Mouse (Mus musculus) hindbrain, embryonic 13.5 days (tissue): Measurements from ENCODE around the gene Edil3. TPM values are rescaled to one million over a fixed set of nuclear protein-coding genes. Genes with fewer than 3 reads are reported as not detected.

Experiments used
- ATAC-seq: fragments of 200-750 bp; cut with Nextera tagmentation; 2 replicates; pipeline ENCODE4 v1.8.0; 2017; ENCODE audit warnings: moderate TSS enrichment; ENCODE audit not compliant: low FRiP score
- H3K27ac ChIP-seq: fragments of 300-500 bp; sonication (generic); 2 replicates; pipeline ENCODE4 v1.5.1; 2015; ENCODE audit warnings: inconsistent platforms, mild to moderate bottlenecking, moderate library complexity
- H3K27me3 ChIP-seq: fragments of 300-500 bp; sonication (generic); 2 replicates; pipeline ENCODE4 v1.6.1; 2015; ENCODE audit warnings: mild to moderate bottlenecking, inconsistent platforms
- H3K36me3 ChIP-seq: fragments of 300-500 bp; sonication (generic); 2 replicates; pipeline ENCODE4 v1.6.1; 2015; ENCODE audit warnings: mild to moderate bottlenecking, inconsistent platforms
- H3K4me1 ChIP-seq: fragments of 300-500 bp; sonication (generic); replicated peaks from 2 replicates; pipeline ENCODE4 v1.6.1; 2015; ENCODE audit warnings: inconsistent platforms
- H3K4me2 ChIP-seq: fragments of 300-500 bp; sonication (generic); 2 replicates; pipeline ENCODE4 v1.6.1; 2015; ENCODE audit warnings: inconsistent platforms, mild to moderate bottlenecking, moderate library complexity
- H3K4me3 ChIP-seq: fragments of 300-500 bp; sonication (generic); 2 replicates; pipeline ENCODE4 v1.5.1; 2015; ENCODE audit warnings: mild to moderate bottlenecking, inconsistent platforms
- H3K9ac ChIP-seq: fragments of 300-500 bp; sonication (generic); 2 replicates; pipeline ENCODE4 v1.6.1; 2015; ENCODE audit warnings: mild to moderate bottlenecking, inconsistent platforms
- H3K9me3 ChIP-seq: fragments of 300-500 bp; sonication (generic); 2 replicates; pipeline ENCODE4 v1.6.1; 2016; ENCODE audit warnings: inconsistent platforms
- WGBS: fragments of 180-500 bp; shearing (Covaris S2); methylation state at CpG from one replicate; pipeline ENCODE4 v1.1.7; 2015; 5-methylcytosine and 5-hydroxymethylcytosine counted together
- polyA plus RNA-seq: library from polyadenylated mRNA; unstranded; fragments of >200 nt; fragmentation: Nextera tagmentation; extraction: Ambion mirVana; gene quantifications from 2 replicates; pipeline ENCODE4 v1.2.1, GENCODE M21; 2015

The Edil3 gene
- polyA plus RNA-seq, 1 experiment from 2014 or later: 59.4 TPM

GRCm38 (mm10) chr13:88828362-88828761 lies 7.1 kb downstream of the Edil3 start:
- 73% methylated on average over 10 of the region's 10 CpGs for WGBS

GRCm38 (mm10) chr13:88833732-88834131 lies 12.5 kb downstream of the Edil3 start:
- Histone ChIP-seq H3K36me3 (no peaks in the 10 kb centered on the region), H3K4me1 (no peaks in the 10 kb centered on the region), H3K9ac (no peak overlapping the region), H3K27me3 (no peaks in the 10 kb centered on the region), H3K4me3 (no peak overlapping the region), H3K4me2 (no peak overlapping the region), H3K9me3 (no peaks in the 10 kb centered on the region), H3K27ac (no peak overlapping the region)
- ATAC-seq: no peak
- 98% methylated on average over 1 of the region's 1 CpGs for WGBS

More at GRCm38 (mm10) chr13:88828362-88828761, 7.1 kb downstream of the Edil3 start:
- Histone ChIP-seq H3K9me3 (no peaks in the 10 kb centered on the region), H3K36me3 (no peaks in the 10 kb centered on the region), H3K9ac (no peak overlapping the region), H3K27me3 (no peaks in the 10 kb centered on the region), H3K27ac (no peak overlapping the region), H3K4me3 (no peak overlapping the region), H3K4me1 (0 out of 2 replicates have a peak, but pooled peaks cover 2% of the 10 kb centered on the region), H3K4me2 (0 out of 2 replicates have a peak overlapping the region, but pooled peaks have one; percentile 6)
- ATAC-seq: no peak

GRCm38 (mm10) chr13:88849739-88850138 lies 28.5 kb downstream of the Edil3 start:
- no peak for ATAC-seq
- H3K9me3 ChIP-seq: no peaks in the 10 kb centered on the region

GRCm38 (mm10) chr13:88879960-88880359 lies 58.7 kb downstream of the Edil3 start:
- H3K27ac ChIP-seq: no peak overlapping the region
- 84% methylated on average over 2 of the region's 2 CpGs for WGBS

More at GRCm38 (mm10) chr13:88849739-88850138, 28.5 kb downstream of the Edil3 start:
- no peaks in the 10 kb centered on the region for H3K4me1 ChIP-seq
- H3K4me2 ChIP-seq: no peak overlapping the region
- no peaks in the 10 kb centered on the region for H3K36me3 ChIP-seq
- no peaks in the 10 kb centered on the region for H3K27me3 ChIP-seq
- no peak overlapping the region for H3K27ac ChIP-seq
- WGBS: 74% methylated on average over 4 of the region's 4 CpGs
- no peak overlapping the region for H3K4me3 ChIP-seq
- no peak overlapping the region for H3K9ac ChIP-seq

GRCm38 (mm10) chr13:88890728-88891127 lies 69.5 kb downstream of the Edil3 start:
- H3K27me3 ChIP-seq: no peaks in the 10 kb centered on the region
- no peak overlapping the region for H3K4me3 ChIP-seq
- H3K27ac ChIP-seq: no peak overlapping the region
- WGBS: 73% methylated on average over 3 of the region's 3 CpGs
- no peaks in the 10 kb centered on the region for H3K4me1 ChIP-seq
- H3K36me3 ChIP-seq: no peaks in the 10 kb centered on the region
- no peak for ATAC-seq
- H3K9me3 ChIP-seq: no peaks in the 10 kb centered on the region
- H3K4me2 ChIP-seq: no peak overlapping the region
- no peak overlapping the region for H3K9ac ChIP-seq

More at GRCm38 (mm10) chr13:88879960-88880359, 58.7 kb downstream of the Edil3 start:
- H3K27me3 ChIP-seq: no peaks in the 10 kb centered on the region
- no peaks in the 10 kb centered on the region for H3K9me3 ChIP-seq
- no peaks in the 10 kb centered on the region for H3K36me3 ChIP-seq
- ATAC-seq: no peak
- H3K4me3 ChIP-seq: no peak overlapping the region
- no peaks in the 10 kb centered on the region for H3K4me1 ChIP-seq
- no peak overlapping the region for H3K9ac ChIP-seq
- no peak overlapping the region for H3K4me2 ChIP-seq

GRCm38 (mm10) chr13:88900046-88900445 lies 78.8 kb downstream of the Edil3 start:
- H3K9ac ChIP-seq: no peak overlapping the region
- no peak for ATAC-seq

GRCm38 (mm10) chr13:88907405-88907804 lies 86.1 kb downstream of the Edil3 start:
- no peak overlapping the region for H3K4me2 ChIP-seq
- H3K4me1 ChIP-seq: no peaks in the 10 kb centered on the region
- ATAC-seq: no peak
- H3K9ac ChIP-seq: no peak overlapping the region
- H3K4me3 ChIP-seq: no peak overlapping the region
- H3K36me3 ChIP-seq: no peaks in the 10 kb centered on the region
- no peaks in the 10 kb centered on the region for H3K9me3 ChIP-seq
- no peaks in the 10 kb centered on the region for H3K27me3 ChIP-seq
- no peak overlapping the region for H3K27ac ChIP-seq
- 86% methylated on average over 1 of the region's 1 CpGs for WGBS

More at GRCm38 (mm10) chr13:88900046-88900445, 78.8 kb downstream of the Edil3 start:
- Histone ChIP-seq H3K4me3 (no peak overlapping the region), H3K9me3 (no peaks in the 10 kb centered on the region), H3K27ac (no peak overlapping the region), H3K4me2 (no peak overlapping the region), H3K27me3 (no peaks in the 10 kb centered on the region), H3K36me3 (no peaks in the 10 kb centered on the region), H3K4me1 (no peaks in the 10 kb centered on the region)
- 77% methylated on average over 3 of the region's 3 CpGs for WGBS

- ATAC-seq: no peak
- WGBS: 68% methylated on average over 1 of the region's 1 CpGs
- H3K4me3 ChIP-seq: no peak overlapping the region
Observed at GRCm38 (mm10) chr13:88908187-88908586, 86.9 kb downstream of the Edil3 start.

GRCm38 (mm10) chr13:88916503-88916902 lies 95.2 kb downstream of the Edil3 start:
- 29% methylated on average over 2 of the region's 2 CpGs for WGBS
- H3K27ac ChIP-seq: no peak overlapping the region
- H3K4me3 ChIP-seq: no peak overlapping the region
- no peaks in the 10 kb centered on the region for H3K4me1 ChIP-seq
- ATAC-seq: no peak
- H3K27me3 ChIP-seq: no peaks in the 10 kb centered on the region
- no peaks in the 10 kb centered on the region for H3K36me3 ChIP-seq
- no peak overlapping the region for H3K4me2 ChIP-seq
- no peaks in the 10 kb centered on the region for H3K9me3 ChIP-seq
- no peak overlapping the region for H3K9ac ChIP-seq

More at GRCm38 (mm10) chr13:88908187-88908586, 86.9 kb downstream of the Edil3 start:
- no peaks in the 10 kb centered on the region for H3K36me3 ChIP-seq
- no peak overlapping the region for H3K9ac ChIP-seq
- H3K4me2 ChIP-seq: no peak overlapping the region
- H3K27ac ChIP-seq: no peak overlapping the region
- no peaks in the 10 kb centered on the region for H3K9me3 ChIP-seq
- H3K4me1 ChIP-seq: no peaks in the 10 kb centered on the region
- H3K27me3 ChIP-seq: no peaks in the 10 kb centered on the region

GRCm38 (mm10) chr13:88929626-88930025 lies 108.4 kb downstream of the Edil3 start:
- 44% methylated on average over 4 of the region's 4 CpGs for WGBS
- Histone ChIP-seq H3K27ac (no peak overlapping the region), H3K36me3 (no peaks in the 10 kb centered on the region)

GRCm38 (mm10) chr13:88938564-88938963 lies 117.3 kb downstream of the Edil3 start:
- no peaks in the 10 kb centered on the region for H3K36me3 ChIP-seq
- H3K4me2 ChIP-seq: no peak overlapping the region
- WGBS: 79% methylated on average over 2 of the region's 2 CpGs
- H3K9ac ChIP-seq: no peak overlapping the region
- ATAC-seq: no peak
- no peaks in the 10 kb centered on the region for H3K4me1 ChIP-seq
- H3K27ac ChIP-seq: no peak overlapping the region
- no peaks in the 10 kb centered on the region for H3K27me3 ChIP-seq
- H3K9me3 ChIP-seq: no peaks in the 10 kb centered on the region
- H3K4me3 ChIP-seq: no peak overlapping the region

More at GRCm38 (mm10) chr13:88929626-88930025, 108.4 kb downstream of the Edil3 start:
- H3K9ac ChIP-seq: no peak overlapping the region
- no peak for ATAC-seq
- H3K4me1 ChIP-seq: no peaks in the 10 kb centered on the region
- H3K9me3 ChIP-seq: no peaks in the 10 kb centered on the region
- H3K4me2 ChIP-seq: no peak overlapping the region
- H3K4me3 ChIP-seq: no peak overlapping the region
- no peaks in the 10 kb centered on the region for H3K27me3 ChIP-seq

- no peaks in the 10 kb centered on the region for H3K36me3 ChIP-seq
- H3K27ac ChIP-seq: no peak overlapping the region
- no peaks in the 10 kb centered on the region for H3K9me3 ChIP-seq
- ATAC-seq: no peak
- WGBS: 85% methylated on average over 4 of the region's 4 CpGs
- H3K9ac ChIP-seq: no peak overlapping the region
- H3K27me3 ChIP-seq: no peaks in the 10 kb centered on the region
- no peak overlapping the region for H3K4me3 ChIP-seq
- no peak overlapping the region for H3K4me2 ChIP-seq
- no peaks in the 10 kb centered on the region for H3K4me1 ChIP-seq
Observed at GRCm38 (mm10) chr13:88972355-88972754, 151.1 kb downstream of the Edil3 start.

- no peak overlapping the region for H3K4me2 ChIP-seq
- 78% methylated on average over 4 of the region's 4 CpGs for WGBS
Observed at GRCm38 (mm10) chr13:89007696-89008427, 186.6 kb downstream of the Edil3 start.

More at GRCm38 (mm10) chr13:89007696-89008427, 186.6 kb downstream of the Edil3 start:
- no peak for ATAC-seq
- H3K4me3 ChIP-seq: no peak overlapping the region
- H3K27me3 ChIP-seq: no peaks in the 10 kb centered on the region
- H3K9me3 ChIP-seq: no peaks in the 10 kb centered on the region
- H3K27ac ChIP-seq: no peak overlapping the region
- H3K9ac ChIP-seq: no peak overlapping the region
- H3K36me3 ChIP-seq: no peaks in the 10 kb centered on the region
- no peaks in the 10 kb centered on the region for H3K4me1 ChIP-seq
